Mouse (Mus musculus): ENCODE results near the gene Armc2. TPM values are rescaled to one million over a fixed set of nuclear protein-coding genes. Genes with fewer than 3 reads are reported as not detected.

The Armc2 gene
- polyA plus RNA-seq, 1 experiment from 2014 or later: 7.3 TPM

- peaks cover 26% of the 10 kb centered on the region for H3K4me1 ChIP-seq
- no peak overlapping the region for H3K4me2 ChIP-seq
- peaks cover 17% of the 10 kb centered on the region for H3K36me3 ChIP-seq (ENCODE audit: poor library complexity, severe bottlenecking)
- WGBS: 61% methylated on average over 4 of the region's 4 CpGs
- no peaks in the 10 kb centered on the region for H3K9me3 ChIP-seq (replicated peaks)
- no peak overlapping the region for H3K9ac ChIP-seq
- H3K27ac ChIP-seq: no peak overlapping the region
- no peak for ATAC-seq
- H3K27me3 ChIP-seq: no peaks in the 10 kb centered on the region
- H3K4me3 ChIP-seq: no peak overlapping the region
These were observed 124.5 kb downstream of the Armc2 start for GRCm38 (mm10) chr10:41893433-41894411.

GRCm38 (mm10) chr10:41891312-41891711 lies 126.9 kb downstream of the Armc2 start:
- 89% methylated on average over 4 of the region's 4 CpGs for WGBS
- Histone ChIP-seq H3K4me1 (peaks cover 38% of the 10 kb centered on the region), H3K36me3 (ENCODE audit: poor library complexity, severe bottlenecking) (peaks cover 5% of the 10 kb centered on the region), H3K27ac (no peak overlapping the region), H3K9ac (no peak overlapping the region), H3K9me3 (replicated peaks) (no peaks in the 10 kb centered on the region), H3K4me2 (no peak overlapping the region), H3K27me3 (no peaks in the 10 kb centered on the region), H3K4me3 (no peak overlapping the region)
- no peak for ATAC-seq

- H3K9ac ChIP-seq: no peak overlapping the region
- ATAC-seq: no peak
- no peaks in the 10 kb centered on the region for H3K9me3 ChIP-seq (replicated peaks)
These were observed 127.7 kb downstream of the Armc2 start for GRCm38 (mm10) chr10:41890537-41890936.

GRCm38 (mm10) chr10:41889566-41889965 lies 128.7 kb downstream of the Armc2 start:
- 58% methylated on average over 5 of the region's 5 CpGs for WGBS
- no peaks in the 10 kb centered on the region for H3K36me3 ChIP-seq (ENCODE audit: poor library complexity, severe bottlenecking)
- H3K4me3 ChIP-seq: no peak overlapping the region
- no peak overlapping the region for H3K27ac ChIP-seq
- no peaks in the 10 kb centered on the region for H3K9me3 ChIP-seq (replicated peaks)
- H3K9ac ChIP-seq: no peak overlapping the region
- ATAC-seq: no peak
- peak overlapping the region; percentile 28; the same call in 1 of the 2 replicates for H3K4me2 ChIP-seq
- no peaks in the 10 kb centered on the region for H3K27me3 ChIP-seq
- H3K4me1 ChIP-seq: peaks cover 36% of the 10 kb centered on the region

More at GRCm38 (mm10) chr10:41890537-41890936, 127.7 kb downstream of the Armc2 start:
- H3K27me3 ChIP-seq: no peaks in the 10 kb centered on the region
- no peak overlapping the region for H3K4me2 ChIP-seq
- H3K4me1 ChIP-seq: peaks cover 38% of the 10 kb centered on the region
- H3K27ac ChIP-seq: no peak overlapping the region
- no peaks in the 10 kb centered on the region for H3K36me3 ChIP-seq (ENCODE audit: poor library complexity, severe bottlenecking)
- no peak overlapping the region for H3K4me3 ChIP-seq

- Histone ChIP-seq H3K9ac (no peak overlapping the region), H3K4me1 (peaks cover 25% of the 10 kb centered on the region), H3K4me2 (peak overlapping the region; percentile 76), H3K27ac (no peak overlapping the region; the same call in 1 of the 2 replicates), H3K27me3 (no peaks in the 10 kb centered on the region), H3K9me3 (replicated peaks) (no peaks in the 10 kb centered on the region), H3K4me3 (peak overlapping the region; percentile 71), H3K36me3 (ENCODE audit: poor library complexity, severe bottlenecking) (no peaks in the 10 kb centered on the region)
- WGBS: 49% methylated on average over 4 of the region's 4 CpGs
- no peak for ATAC-seq
These were observed 129.8 kb downstream of the Armc2 start for GRCm38 (mm10) chr10:41888365-41888941.

GRCm38 (mm10) chr10:41887080-41887821 lies 131.0 kb downstream of the Armc2 start:
- peak overlapping the region; percentile 71 for H3K4me3 ChIP-seq
- peak; percentile 98 for ATAC-seq
- H3K9ac ChIP-seq: peak overlapping the region; percentile 86

GRCm38 (mm10) chr10:41883741-41884575 lies 134.3 kb downstream of the Armc2 start:
- 57% methylated on average over 8 of the region's 8 CpGs for WGBS
- Histone ChIP-seq H3K27ac (no peak overlapping the region), H3K9ac (no peak overlapping the region), H3K9me3 (replicated peaks) (no peaks in the 10 kb centered on the region), H3K36me3 (ENCODE audit: poor library complexity, severe bottlenecking) (no peaks in the 10 kb centered on the region), H3K4me2 (no peak overlapping the region), H3K27me3 (no peaks in the 10 kb centered on the region), H3K4me3 (no peak overlapping the region), H3K4me1 (peaks cover 23% of the 10 kb centered on the region)
- no peak for ATAC-seq

More at GRCm38 (mm10) chr10:41887080-41887821, 131.0 kb downstream of the Armc2 start:
- H3K27me3 ChIP-seq: no peaks in the 10 kb centered on the region
- WGBS: 1% methylated on average over 52 of the region's 65 CpGs
- H3K27ac ChIP-seq: peak overlapping the region; percentile 95
- no peaks in the 10 kb centered on the region for H3K9me3 ChIP-seq (replicated peaks)
- peaks cover 22% of the 10 kb centered on the region for H3K4me1 ChIP-seq
- peak overlapping the region; percentile 76 for H3K4me2 ChIP-seq
- H3K36me3 ChIP-seq (ENCODE audit: poor library complexity, severe bottlenecking): no peaks in the 10 kb centered on the region

- no peak; the same call in 1 of the 2 replicates for ATAC-seq
- Histone ChIP-seq H3K27ac (no peak overlapping the region), H3K4me1 (peaks cover 10% of the 10 kb centered on the region), H3K27me3 (no peaks in the 10 kb centered on the region), H3K9ac (no peak overlapping the region), H3K4me3 (no peak overlapping the region), H3K4me2 (no peak overlapping the region), H3K36me3 (ENCODE audit: poor library complexity, severe bottlenecking) (no peaks in the 10 kb centered on the region), H3K9me3 (replicated peaks) (no peaks in the 10 kb centered on the region)
- 11% methylated on average over 4 of the region's 4 CpGs for WGBS
These were observed 136.8 kb downstream of the Armc2 start for GRCm38 (mm10) chr10:41881438-41881837.

GRCm38 (mm10) chr10:41880777-41881176 lies 137.5 kb downstream of the Armc2 start:
- no peak overlapping the region for H3K4me2 ChIP-seq
- no peak for ATAC-seq
- no peaks in the 10 kb centered on the region for H3K9me3 ChIP-seq (replicated peaks)
- no peaks in the 10 kb centered on the region for H3K36me3 ChIP-seq (ENCODE audit: poor library complexity, severe bottlenecking)
- no peaks in the 10 kb centered on the region for H3K27me3 ChIP-seq
- H3K9ac ChIP-seq: no peak overlapping the region
- 21% methylated on average over 1 of the region's 1 CpGs for WGBS
- no peak overlapping the region for H3K27ac ChIP-seq
- peaks cover 10% of the 10 kb centered on the region for H3K4me1 ChIP-seq
- no peak overlapping the region for H3K4me3 ChIP-seq

GRCm38 (mm10) chr10:41880206-41880605 lies 138.0 kb downstream of the Armc2 start:
- Histone ChIP-seq H3K9me3 (replicated peaks) (no peaks in the 10 kb centered on the region), H3K4me3 (no peak overlapping the region), H3K9ac (no peak overlapping the region), H3K27me3 (no peaks in the 10 kb centered on the region), H3K27ac (no peak overlapping the region), H3K4me2 (no peak overlapping the region), H3K4me1 (peaks cover 10% of the 10 kb centered on the region), H3K36me3 (ENCODE audit: poor library complexity, severe bottlenecking) (no peaks in the 10 kb centered on the region)
- WGBS: 59% methylated on average over 4 of the region's 4 CpGs
- ATAC-seq: no peak

GRCm38 (mm10) chr10:41879675-41880074 lies 138.6 kb downstream of the Armc2 start:
- Histone ChIP-seq H3K9me3 (replicated peaks) (no peaks in the 10 kb centered on the region), H3K4me3 (no peak overlapping the region), H3K27me3 (no peaks in the 10 kb centered on the region), H3K4me2 (no peak overlapping the region), H3K9ac (no peak overlapping the region), H3K36me3 (ENCODE audit: poor library complexity, severe bottlenecking) (no peaks in the 10 kb centered on the region), H3K27ac (no peak overlapping the region), H3K4me1 (peaks cover 10% of the 10 kb centered on the region)
- 97% methylated on average over 1 of the region's 1 CpGs for WGBS
- no peak for ATAC-seq
